Mouse (Mus musculus) heart, embryonic 14.5 days (tissue): ENCODE results near the gene Sox4. TPM values are rescaled to one million over a fixed set of nuclear protein-coding genes. Genes with fewer than 3 reads are reported as not detected.

Experiments
- ATAC-seq: fragments of 200-750 bp; cut with Nextera tagmentation; 2 replicates; pipeline ENCODE4 v1.8.0; 2017; ENCODE audit warnings: low read depth, moderate TSS enrichment; ENCODE audit not compliant: insufficient number of reproducible peaks, insufficient read depth, low FRiP score
- H3K27ac ChIP-seq, 2 experiments: fragments of 200-500 bp in 1 of 2; fragments of 300-500 bp in 1 of 2; sonication (generic) in 1 of 2; replicated peaks in 1 of 2; 2 replicates each; pipeline ENCODE4 v1.5.1; 2012 to 2014; ENCODE audit warnings: low read depth in 2 of 2, low read length in 2 of 2, control low read depth in 1 of 2, mild to moderate bottlenecking in 1 of 2, mixed read lengths in 1 of 2; ENCODE audit not compliant: control insufficient read depth in 1 of 2, insufficient read depth in 1 of 2
- H3K27me3 ChIP-seq: fragments of 300-500 bp; sonication (generic); 2 replicates; pipeline ENCODE4 v1.6.1; 2014; ENCODE audit warnings: mild to moderate bottlenecking, low read length, control low read depth; ENCODE audit not compliant: control insufficient read depth, insufficient read depth
- H3K36me3 ChIP-seq: fragments of 300-500 bp; sonication (generic); 2 replicates; pipeline ENCODE4 v1.6.1; 2014; ENCODE audit warnings: mild to moderate bottlenecking, control low read depth, low read length, mixed read lengths; ENCODE audit not compliant: control insufficient read depth, insufficient read depth
- H3K4me1 ChIP-seq, 2 experiments: fragments of 200-500 bp in 1 of 2; fragments of 300-500 bp in 1 of 2; sonication (generic) in 1 of 2; 2 replicates each; pipeline ENCODE4 v1.6.1; 2012 to 2014; ENCODE audit warnings: low read length in 2 of 2, control low read depth in 1 of 2, mixed read lengths in 1 of 2; ENCODE audit not compliant: control insufficient read depth in 2 of 2, insufficient read depth in 2 of 2
- H3K4me2 ChIP-seq: fragments of 300-500 bp; sonication (generic); 2 replicates; pipeline ENCODE4 v1.6.1; 2014; ENCODE audit warnings: mild to moderate bottlenecking, low read length
- H3K4me3 ChIP-seq, 2 experiments: fragments of 200-500 bp in 1 of 2; fragments of 300-500 bp in 1 of 2; sonication (generic) in 1 of 2; 2 replicates each; pipeline ENCODE4 v1.5.1; 2012 to 2014; ENCODE audit warnings: low read length in 2 of 2, mild to moderate bottlenecking in 2 of 2, control low read depth in 1 of 2, low read depth in 1 of 2, moderate library complexity in 1 of 2; ENCODE audit not compliant: control insufficient read depth in 1 of 2, insufficient read depth in 1 of 2
- H3K9ac ChIP-seq: fragments of 300-500 bp; sonication (generic); 2 replicates; pipeline ENCODE4 v1.6.1; 2014; ENCODE audit warnings: mild to moderate bottlenecking, low read length
- H3K9me3 ChIP-seq: fragments of 300-500 bp; sonication (generic); 2 replicates; pipeline ENCODE4 v1.6.1; 2016; ENCODE audit warnings: low read length, control low read depth; ENCODE audit not compliant: control insufficient read depth
- WGBS: fragments of 180-500 bp; shearing (Covaris S2); extraction: QIAGEN DNeasy Blood & Tissue Kit; methylation state at CpG from one replicate; pipeline ENCODE4 v1.1.7; 2014; 5-methylcytosine and 5-hydroxymethylcytosine counted together
- polyA plus RNA-seq: library from polyadenylated mRNA; unstranded; fragments of >200 nt; fragmentation: Nextera tagmentation; extraction: Ambion mirVana; gene quantifications from 2 replicates; pipeline ENCODE4 v1.2.1, GENCODE M21; 2014

Sox4 gene
- polyA plus RNA-seq, result 69.5 and 79.2 TPM in 2 replicates

DNA sequence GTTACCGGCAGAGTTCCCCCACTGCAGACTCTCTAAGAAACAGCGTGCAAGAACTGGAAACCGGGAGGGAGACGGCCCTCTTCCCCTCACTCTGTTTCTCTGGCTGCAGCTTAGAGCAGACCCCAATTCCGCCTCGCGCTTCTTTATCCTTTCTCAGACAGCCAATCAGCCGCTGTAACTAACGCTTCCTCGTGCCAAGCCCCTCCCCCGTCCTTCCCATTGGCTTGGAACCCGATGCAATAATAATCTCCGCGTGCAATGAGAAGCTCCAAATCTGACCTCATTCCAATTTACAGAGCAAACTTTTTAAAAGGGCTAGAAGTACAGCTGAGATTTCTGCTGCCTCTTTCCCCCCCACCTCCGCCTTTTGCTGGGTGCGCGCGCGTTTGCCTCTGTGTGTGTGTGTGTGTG is at the start of gene Sox4:
TSS of gene Sox4 (minus strand) at position 133 of the 411 bp plus-strand sequence.
- no peaks in the 10 kb centered on the region for H3K27me3 ChIP-seq
- H3K4me2 ChIP-seq, result peak within 1 kb of the TSS; percentile 75
- under 1% methylated on average over 19 of the region's 19 CpGs for WGBS
- peak within 1 kb of the TSS; percentile 92 for H3K4me3 ChIP-seq
- H3K9ac ChIP-seq, result peak within 1 kb of the TSS; percentile 98
- peak within 1 kb of the TSS; percentile 99 for H3K27ac ChIP-seq
- H3K9me3 ChIP-seq, result no peaks in the 10 kb centered on the region
- H3K36me3 ChIP-seq, result peaks cover 10% of the 10 kb centered on the region; the same call in 1 of the 2 replicates
- ATAC-seq, result peak; percentile 85
- H3K4me1 ChIP-seq, result peaks cover 3 to 9% of the 10 kb centered on the region in 2 experiments

DNA sequence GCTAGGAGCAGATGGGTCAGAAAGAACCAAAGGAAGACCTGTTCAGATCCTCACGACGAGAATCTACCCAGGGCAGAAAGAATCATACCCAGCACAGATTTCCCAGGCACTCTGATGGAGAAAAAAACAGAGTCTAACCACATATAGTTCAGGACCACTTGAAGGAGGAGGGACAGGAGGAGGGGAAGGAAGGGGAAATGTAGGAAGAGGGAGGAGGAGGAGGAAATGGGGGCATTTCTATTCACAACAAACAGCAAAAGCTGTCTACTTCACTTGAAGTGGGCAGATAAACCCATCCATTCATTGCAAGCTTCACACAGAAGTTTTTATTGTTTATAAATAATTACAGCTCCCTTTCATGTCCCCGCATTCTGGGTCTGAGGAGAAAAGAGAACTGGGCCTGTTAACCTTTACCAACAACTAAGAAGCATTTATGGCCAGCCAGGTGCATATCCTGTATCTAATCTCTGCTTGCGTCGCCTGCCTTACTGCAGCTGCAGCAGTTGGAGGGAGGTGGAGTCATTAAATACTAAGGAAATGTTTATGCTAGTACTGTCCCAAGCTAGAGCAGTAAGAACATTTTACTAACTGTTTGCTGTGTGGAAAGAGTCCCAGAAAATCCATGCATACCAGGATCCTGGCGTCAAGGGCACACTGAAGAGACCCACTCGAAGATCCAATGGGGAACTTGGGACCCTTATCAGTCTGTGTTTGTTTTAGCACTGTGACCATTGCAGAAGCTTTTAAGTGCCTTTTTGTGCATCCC is 38.6 kb upstream of the Sox4 start:
- peak; percentile 54; the same call in 1 of the 2 replicates for ATAC-seq
- peak overlapping the region; percentile 34 for H3K4me2 ChIP-seq
- peak overlapping the region; percentile 78 to 89 for H3K27ac ChIP-seq
- 18% methylated on average over 7 of the region's 7 CpGs for WGBS
- no peak overlapping the region for H3K4me3 ChIP-seq
- peaks cover 23 to 28% of the 10 kb centered on the region in 2 experiments for H3K4me1 ChIP-seq
- no peaks in the 10 kb centered on the region for H3K9me3 ChIP-seq
- H3K27me3 ChIP-seq, result no peaks in the 10 kb centered on the region
- no peaks in the 10 kb centered on the region for H3K36me3 ChIP-seq
- H3K9ac ChIP-seq, result no peak overlapping the region

GRCm38 (mm10) chr13:28988751-28989703 is 35.5 kb upstream of the Sox4 start:
- no peaks in the 10 kb centered on the region for H3K36me3 ChIP-seq
- no peak overlapping the region; the same call in 1 of the 2 replicates for H3K9ac ChIP-seq
- H3K9me3 ChIP-seq, result no peaks in the 10 kb centered on the region
- H3K4me2 ChIP-seq, result no peak overlapping the region
- H3K4me3 ChIP-seq, result no peak overlapping the region
- ATAC-seq, result no peak
- peak overlapping the region; percentile 22 to 41 for H3K27ac ChIP-seq
- peaks cover 23 to 28% of the 10 kb centered on the region in 2 experiments for H3K4me1 ChIP-seq
- H3K27me3 ChIP-seq, result no peaks in the 10 kb centered on the region
- 29% methylated on average over 16 of the region's 16 CpGs for WGBS

DNA sequence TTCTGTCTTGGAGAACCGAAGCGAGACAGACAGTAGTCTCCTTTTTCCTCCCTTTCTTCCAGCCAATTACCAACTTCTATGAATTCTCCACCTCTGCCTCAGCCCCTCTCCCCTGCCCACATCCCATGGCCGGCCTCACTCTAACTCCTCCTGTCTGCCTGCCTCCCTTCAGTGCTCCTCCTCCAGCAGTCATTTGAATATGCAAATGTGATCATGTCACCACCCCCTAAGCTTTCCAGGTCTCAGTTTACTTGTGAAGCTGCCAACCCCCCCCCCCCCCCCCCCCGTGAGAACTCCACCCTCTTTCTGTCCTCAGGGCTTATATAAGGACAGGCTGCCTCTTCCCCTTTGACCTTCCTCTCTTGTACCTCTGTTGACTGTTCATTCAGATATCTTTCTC is 27.2 kb upstream of the Sox4 start:
- H3K27ac ChIP-seq, result no peak overlapping the region
- no peaks in the 10 kb centered on the region for H3K4me1 ChIP-seq
- no peak for ATAC-seq
- H3K4me2 ChIP-seq, result no peak overlapping the region
- H3K9me3 ChIP-seq, result peaks cover 4% of the 10 kb centered on the region; the same call in 1 of the 2 replicates
- H3K9ac ChIP-seq, result no peak overlapping the region
- H3K27me3 ChIP-seq, result no peaks in the 10 kb centered on the region
- WGBS, result 60% methylated on average over 4 of the region's 4 CpGs
- H3K4me3 ChIP-seq, result no peak overlapping the region
- no peaks in the 10 kb centered on the region for H3K36me3 ChIP-seq

DNA sequence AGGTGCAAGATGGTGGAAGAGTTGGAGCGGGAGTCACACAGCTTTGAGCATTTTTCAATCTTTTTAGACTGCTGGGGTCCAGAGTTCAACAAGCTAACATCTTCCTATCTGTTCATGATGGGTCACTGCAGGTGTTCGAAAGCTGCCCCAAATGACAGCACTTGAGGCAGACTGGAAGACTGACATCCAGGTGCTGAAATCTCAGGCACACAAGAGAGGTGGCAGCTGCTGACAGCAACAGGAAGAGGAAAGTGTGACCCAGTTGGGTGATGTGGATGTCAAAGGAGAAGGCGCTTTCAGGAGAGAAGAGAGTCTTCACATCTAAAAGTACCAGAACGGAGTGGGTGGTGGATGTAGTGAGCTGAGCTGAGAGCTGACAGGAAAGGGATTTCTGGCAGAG is 21.5 kb upstream of the Sox4 start:
- no peak overlapping the region for H3K27ac ChIP-seq
- no peaks in the 10 kb centered on the region for H3K36me3 ChIP-seq
- H3K4me1 ChIP-seq, result no peaks in the 10 kb centered on the region; a peak in 1 of 4 replicates
- no peaks in the 10 kb centered on the region for H3K27me3 ChIP-seq
- peaks cover 4% of the 10 kb centered on the region; the same call in 1 of the 2 replicates for H3K9me3 ChIP-seq
- 72% methylated on average over 4 of the region's 4 CpGs for WGBS
- H3K4me3 ChIP-seq, result no peak overlapping the region
- no peak overlapping the region for H3K9ac ChIP-seq
- H3K4me2 ChIP-seq, result no peak overlapping the region
- no peak for ATAC-seq

- H3K9ac ChIP-seq, result no peak overlapping the region
- H3K4me3 ChIP-seq, result no peak overlapping the region
- no peaks in the 10 kb centered on the region for H3K27me3 ChIP-seq
- no peaks in the 10 kb centered on the region for H3K36me3 ChIP-seq
- ATAC-seq, result no peak
- no peak overlapping the region for H3K27ac ChIP-seq
- H3K4me2 ChIP-seq, result no peak overlapping the region
- H3K4me1 ChIP-seq, result no peaks in the 10 kb centered on the region; a peak in 1 of 4 replicates
- peaks cover 4% of the 10 kb centered on the region; the same call in 1 of the 2 replicates for H3K9me3 ChIP-seq
- 69% methylated on average over 5 of the region's 5 CpGs for WGBS
Observed at GRCm38 (mm10) chr13:28974597-28974996, 21.1 kb upstream of the Sox4 start.

DNA sequence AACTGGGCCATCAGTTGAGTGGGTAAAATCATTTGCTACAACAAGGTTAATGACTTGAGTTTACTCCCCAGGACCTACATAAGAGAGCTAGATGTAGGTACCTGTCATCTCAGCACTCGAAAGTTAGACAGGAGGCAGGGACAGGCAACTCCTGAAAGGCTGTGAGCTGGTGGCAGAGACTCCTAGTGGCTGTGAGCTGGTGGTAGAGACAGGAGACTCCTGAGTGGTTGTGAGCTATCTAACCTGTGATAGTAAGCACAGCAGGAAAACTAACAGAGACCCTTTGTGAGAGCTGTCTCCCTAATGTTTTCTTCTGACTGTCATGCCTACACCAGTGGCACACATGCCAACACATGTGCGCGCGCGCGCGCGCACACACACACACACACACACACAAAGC is 7.4 kb upstream of the Sox4 start:
- ATAC-seq, result no peak
- WGBS, result 99% methylated on average over 8 of the region's 8 CpGs
- H3K9me3 ChIP-seq, result no peaks in the 10 kb centered on the region
- H3K36me3 ChIP-seq, result no peaks in the 10 kb centered on the region
- H3K4me3 ChIP-seq, result no peak overlapping the region
- peaks cover 2 to 10% of the 10 kb centered on the region in 2 experiments for H3K4me1 ChIP-seq
- H3K9ac ChIP-seq, result no peak overlapping the region
- no peaks in the 10 kb centered on the region for H3K27me3 ChIP-seq
- H3K4me2 ChIP-seq, result no peak overlapping the region
- H3K27ac ChIP-seq, result no peak overlapping the region
